Mouse (Mus musculus) adrenal gland, postnatal 14 days (tissue): ENCODE measurements at regions not wholly inside any gene's neighbourhood (a gene's known extent, or its start where the extent isn't known, plus 50 kb on each side); places are given as distances from the start of the nearest gene placed in this dataset.

Experiments used
- DNase-seq: peaks from one replicate; pipeline ENCODE4 v3.0.0; 2021; ENCODE audit warnings: mixed read lengths

DNA sequence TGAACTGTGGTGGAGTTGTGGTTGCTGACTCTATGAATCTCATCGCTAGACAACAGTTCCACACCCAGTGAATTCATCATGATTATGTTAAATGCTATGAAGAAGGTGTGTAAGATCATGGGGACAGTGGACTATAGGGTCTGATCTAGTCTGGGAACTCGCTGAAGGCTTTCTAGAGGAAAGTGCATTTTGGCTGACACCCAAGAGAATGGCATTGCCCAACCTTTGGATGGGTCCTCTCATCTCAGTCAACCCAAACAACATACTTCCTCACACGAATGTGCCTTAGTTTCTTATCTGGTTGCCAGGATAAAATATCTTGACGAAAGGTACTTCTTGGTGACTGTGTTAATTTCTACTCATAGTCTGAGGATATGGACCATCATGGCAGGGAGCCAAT is 112.9 kb upstream of the Ado start:
- no peak for DNase-seq

DNA sequence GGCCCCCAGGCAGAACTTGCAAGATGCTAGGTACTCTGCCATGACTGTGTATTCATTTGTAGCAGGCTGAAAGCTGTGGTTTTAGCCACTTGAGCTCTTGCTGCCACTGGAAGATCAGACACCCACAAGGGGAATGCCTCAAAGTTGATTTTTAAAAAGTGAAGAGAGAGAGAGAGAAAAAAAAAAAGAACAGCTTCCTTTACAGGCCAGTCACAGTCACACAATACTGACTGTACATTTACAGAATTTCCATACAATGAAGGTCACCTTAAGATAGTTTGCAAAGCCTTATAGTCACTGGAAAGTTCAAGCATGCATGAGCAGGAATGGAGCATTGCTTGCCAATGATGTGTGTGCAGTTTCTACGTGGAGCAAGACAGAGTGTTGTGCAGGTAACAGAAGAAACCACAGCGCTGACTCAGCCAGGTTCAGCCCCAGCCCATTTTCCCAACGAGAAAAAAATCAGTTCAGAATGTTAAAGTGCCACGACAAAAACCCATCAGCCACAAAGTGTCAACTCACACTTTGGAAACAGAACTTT is 109.3 kb upstream of the Ado start:
- DNase-seq: no peak

DNA sequence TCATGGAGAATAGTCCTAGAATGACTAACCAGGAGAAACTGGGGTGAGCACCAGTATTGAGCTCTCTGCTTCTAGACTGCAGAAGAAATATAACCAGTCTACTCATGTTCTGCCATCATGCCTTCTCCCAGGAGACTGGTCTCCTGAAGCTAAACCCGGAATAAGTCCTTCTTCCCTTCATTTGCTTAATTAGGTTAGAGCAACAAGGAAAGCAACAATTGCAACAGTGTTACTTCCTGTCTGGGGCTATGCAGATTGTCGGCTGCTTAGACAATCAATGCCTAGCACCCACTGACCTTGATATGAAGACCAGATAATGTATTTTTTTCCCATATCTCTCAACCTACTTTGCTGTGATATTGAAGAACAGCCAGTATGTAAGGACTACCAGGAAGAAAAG is 108.5 kb upstream of the Ado start:
- DNase-seq: no peak

DNA sequence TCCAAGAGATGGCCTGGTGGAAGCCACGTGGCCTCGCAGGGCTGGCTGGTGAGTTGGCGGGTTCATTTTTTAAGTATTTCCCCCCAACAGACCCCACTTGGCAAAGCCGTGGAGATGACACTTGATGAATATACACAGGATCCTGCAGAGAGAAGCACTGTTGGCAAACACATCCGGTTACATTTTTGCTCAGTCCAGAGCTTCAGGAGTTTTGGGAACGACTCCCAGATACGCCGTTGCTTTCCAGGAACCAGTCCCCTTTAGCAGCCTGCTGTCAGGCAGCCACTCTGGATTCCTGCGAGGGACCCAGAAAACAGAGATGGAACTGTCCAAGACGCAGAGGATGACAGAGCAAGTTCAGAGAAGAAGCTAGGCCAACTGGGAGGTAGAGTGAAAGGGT is 105.8 kb upstream of the Ado start:
- DNase-seq: no peak

DNA sequence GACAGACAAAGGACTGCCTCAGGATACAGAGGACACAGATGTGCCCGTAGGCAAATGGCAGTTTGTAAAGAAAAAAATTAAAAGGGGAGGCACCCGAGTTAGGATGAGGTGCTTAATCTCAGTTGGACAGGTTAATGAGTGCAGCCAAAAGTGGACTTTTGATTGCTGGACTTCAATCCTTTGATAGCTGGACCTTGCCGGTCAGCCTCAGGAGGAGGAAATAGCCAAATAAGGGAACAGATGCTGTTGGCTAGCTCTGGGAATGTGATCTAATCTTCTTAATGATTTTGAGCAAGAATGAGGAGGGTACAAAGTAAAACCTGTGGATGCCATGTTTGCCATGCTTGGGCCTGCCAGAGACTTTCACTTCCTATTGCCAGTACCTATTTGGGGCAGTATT is 103.5 kb upstream of the Ado start:
- no peak for DNase-seq

DNA sequence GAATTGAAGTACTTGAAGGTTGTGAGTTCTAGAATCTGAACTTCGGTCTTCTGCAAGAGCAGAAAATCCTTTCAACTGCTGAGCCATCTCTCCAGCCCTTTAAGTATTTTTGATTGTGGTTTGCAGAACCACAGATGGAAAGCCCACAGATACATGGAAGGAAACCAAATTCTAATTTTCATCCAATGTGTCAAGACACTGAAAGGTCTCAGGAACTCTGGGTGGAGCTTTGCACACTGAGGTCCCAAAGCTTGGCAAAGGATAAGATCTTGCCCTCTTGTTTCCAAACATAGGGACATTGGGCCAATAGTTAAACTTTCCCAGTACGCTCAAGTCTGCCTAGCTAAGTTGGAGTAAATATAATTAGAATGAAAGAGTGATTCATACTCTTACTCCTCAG is 102.6 kb upstream of the Ado start:
- DNase-seq: no peak

DNA sequence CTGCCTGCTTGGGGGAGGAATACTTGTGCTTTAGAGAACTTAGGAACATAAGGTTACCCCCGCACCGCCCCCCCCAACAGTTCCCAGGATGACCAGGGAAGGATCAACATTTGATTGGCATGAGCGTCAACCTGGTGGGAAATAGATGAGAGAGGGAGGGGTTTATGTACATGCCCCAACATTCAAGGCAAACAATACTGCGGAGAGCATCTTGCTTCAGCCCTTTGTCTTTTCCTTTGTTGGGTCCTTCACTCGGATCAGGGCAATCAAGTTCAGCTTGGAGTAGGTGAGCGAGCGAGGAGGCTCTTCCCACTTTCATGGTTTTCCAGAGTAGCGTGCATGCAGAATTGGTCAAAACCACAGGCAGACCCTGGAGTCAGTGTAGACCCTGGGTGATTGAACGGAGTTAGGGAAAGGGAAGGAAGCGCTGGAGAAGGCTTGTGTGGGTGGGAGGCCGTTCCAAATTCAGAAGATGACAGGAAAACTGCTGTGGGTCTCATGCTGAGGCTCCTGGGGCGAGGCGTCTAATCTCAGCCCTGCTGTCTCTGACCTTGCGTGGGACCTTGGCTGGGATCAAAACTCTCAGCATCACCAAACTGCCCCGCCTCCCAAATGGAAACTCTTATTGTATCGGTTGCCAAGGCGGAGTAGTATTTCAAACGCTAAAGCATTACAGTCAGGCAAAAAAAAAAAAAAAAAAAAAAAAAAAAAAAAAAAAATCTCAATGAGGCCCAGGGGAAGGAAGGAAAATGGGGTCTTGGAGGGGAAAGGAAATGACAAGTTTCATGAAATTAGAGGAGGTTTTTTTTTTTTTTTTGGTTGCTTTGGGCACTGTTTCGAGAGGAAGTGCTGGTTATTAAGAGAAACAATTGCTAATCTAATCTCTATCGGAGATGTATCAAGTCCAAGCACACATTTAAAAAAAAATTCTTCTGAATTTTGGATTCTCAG is 99.3 kb upstream of the Ado start:
- peak; percentile 71 for DNase-seq

DNA sequence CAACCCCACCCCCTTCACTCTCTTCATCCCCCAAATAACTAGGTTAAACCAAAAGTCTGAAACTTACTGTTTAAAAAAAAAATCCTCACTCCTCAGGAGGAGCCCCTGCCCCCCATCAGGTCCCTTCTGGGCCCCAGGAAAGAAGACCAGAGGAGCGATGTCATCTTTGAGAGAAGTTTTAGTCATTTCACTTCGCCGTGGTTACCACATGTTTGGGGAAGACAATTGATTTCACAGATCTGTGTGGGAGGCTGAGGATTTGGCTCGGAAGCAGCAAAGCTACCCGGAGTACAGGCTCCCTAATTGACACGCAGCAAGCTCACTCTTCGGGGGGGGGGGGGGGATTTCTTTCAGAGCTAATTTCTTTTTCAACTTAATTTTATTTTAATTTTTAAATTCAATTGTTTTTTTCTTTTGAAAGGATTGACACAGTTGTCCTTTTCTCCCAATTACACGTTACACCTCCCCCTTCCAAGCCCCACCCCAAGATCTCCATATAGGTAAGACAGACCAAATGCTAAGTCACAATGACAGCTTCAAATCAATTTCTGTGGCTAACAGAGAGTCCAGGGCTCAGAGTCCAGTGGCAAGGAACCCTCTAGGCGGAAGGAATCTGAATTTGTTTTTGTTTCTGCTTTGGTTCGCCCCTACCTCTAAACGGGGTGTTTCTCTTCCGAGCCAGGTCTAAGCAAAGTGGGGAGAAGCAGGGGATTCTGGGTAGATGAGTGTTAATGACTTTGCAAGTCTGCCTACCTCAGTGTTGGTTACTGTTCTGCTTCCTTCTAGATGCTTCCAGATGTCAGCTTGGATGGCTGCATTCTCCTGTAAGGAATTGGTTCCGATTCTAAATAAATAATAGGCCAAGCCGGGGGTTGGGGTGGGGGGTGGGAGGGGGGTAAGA is 98.2 kb upstream of the Ado start:
- no peak for DNase-seq

DNA sequence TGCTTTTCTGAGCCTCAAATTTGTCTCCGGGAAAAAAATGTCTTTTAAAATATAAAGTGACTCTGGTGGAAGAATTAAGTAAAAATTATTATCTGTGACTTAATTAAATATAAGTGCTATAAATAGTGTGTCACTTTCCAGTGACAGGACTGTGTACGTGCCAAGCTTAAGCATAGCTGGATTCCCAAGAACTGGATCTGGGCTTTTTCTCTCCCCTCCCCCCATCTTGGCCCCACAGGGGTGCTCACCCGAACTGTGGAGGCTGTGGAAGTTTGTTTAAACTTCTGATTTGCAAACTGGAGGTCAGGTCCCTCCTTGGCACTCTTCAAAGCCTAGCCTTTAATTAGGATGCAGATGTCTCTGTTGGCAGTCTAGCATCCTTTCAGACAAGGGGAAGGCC is 97.1 kb upstream of the Ado start:
- no peak for DNase-seq

DNA sequence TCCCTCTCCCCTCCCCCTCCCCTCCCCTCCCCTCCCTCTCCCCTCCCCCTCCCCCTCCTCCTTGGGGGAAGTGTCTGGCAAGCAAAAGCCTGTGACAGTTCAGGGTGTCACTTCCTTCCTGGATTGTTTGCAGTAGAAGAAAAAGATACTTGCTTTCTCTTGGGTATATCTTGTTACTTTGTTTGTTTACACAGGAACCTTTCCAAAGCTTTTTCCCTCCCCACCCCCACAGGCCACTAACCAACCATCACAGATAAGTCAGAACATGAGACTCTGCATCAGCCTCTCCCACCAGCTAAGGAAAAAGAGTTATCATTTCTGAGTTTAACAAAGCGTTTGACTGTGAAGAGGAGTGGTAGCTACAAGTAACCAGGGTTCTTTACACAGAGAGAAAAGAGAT is 95.5 kb upstream of the Ado start:
- peak; percentile 25 for DNase-seq

DNA sequence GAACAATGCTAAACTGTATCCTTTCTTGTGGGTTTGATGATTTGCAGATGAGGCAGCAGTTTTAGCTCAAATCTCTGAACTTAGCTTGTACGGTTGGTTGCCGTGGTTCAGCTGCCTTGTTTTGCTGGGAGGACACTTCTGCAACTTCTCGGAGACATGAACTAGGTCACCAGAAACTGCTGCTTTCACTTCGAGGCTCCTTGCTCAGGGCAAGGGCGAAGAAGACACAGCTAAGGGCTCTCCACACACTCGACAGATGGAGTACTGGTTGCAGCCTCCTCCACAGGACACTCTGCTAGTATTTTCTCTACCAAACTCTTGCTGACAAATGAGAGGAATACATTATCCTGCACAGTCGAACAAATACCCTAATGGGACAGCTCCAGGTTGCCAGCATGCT is 94.9 kb upstream of the Ado start:
- DNase-seq: no peak

DNA sequence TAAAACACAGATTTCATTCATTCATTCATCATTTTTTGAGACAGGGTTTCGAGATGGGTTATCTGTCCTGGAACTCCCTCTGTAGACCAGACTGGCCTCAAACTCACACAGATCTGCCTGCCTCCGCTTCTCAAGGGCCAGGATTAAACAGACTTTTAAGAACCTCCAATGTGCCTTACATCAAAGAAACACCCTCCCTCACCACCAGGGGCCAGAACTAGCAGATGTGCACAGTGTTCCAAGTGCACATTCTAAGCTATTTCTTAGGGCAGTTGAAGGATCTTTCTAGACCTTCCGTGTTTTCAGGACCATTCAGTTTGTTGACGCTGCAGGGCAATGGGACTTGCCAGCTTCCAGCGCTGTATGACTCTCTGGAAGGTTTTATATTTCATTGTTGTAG is 88.6 kb upstream of the Ado start:
- no peak for DNase-seq

DNA sequence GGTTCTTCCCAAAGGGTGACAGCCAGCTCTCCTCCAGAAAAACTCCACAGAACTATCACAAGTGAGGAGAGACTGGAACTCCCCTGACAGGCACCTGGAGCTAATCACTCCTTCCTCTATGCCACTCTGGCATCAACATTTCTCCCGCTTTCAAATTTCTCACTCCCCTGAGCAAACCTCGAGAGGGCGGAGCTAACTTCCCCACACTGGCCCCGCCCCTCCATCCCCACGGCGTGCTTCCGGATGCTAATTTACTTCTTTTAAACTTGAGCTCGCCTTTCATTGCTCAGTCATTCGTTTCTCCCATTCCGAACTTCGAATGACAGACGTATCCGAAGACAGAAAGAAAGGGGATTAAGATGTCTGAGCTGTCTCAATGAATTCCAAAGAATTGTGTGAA is 87.8 kb upstream of the Ado start:
- peak; percentile 35 for DNase-seq

DNA sequence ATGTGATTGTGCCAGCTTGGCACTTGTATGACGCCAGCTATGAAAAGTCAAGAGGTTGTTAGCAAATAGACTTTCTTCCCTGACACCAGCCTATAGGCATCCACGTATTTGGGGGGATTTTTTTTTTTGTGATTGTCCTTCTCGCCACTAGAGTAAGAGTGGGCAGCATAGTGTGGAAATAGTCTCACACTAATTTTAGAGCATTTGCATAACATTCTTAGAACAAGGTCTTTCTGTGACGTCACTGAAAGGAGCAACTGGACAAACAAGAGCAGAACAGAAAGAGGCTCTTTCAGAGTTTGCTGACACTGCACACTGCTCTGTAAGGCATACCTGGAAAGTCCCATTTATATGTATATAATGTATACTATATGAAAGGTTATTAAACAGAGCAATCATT is 86.0 kb upstream of the Ado start:
- DNase-seq: no peak

DNA sequence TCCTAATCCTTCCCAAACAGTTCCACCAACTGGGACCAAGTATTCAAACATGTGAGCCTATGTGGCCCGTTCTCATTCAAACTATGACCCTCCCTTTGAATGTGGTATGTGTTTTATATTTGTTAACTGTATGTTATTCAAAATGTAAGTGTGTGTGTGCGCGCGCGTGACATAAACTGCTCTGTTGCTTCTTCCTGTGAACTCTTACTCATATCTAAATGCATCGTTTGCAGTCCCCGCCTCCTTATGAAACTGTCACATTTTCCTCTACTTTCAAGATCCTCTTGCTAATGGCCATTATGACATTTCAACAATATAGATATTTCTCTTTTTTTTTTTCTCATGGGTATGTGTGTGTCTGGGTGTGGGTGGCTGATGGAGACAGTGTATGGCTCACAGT is 84.3 kb upstream of the Ado start:
- no peak for DNase-seq

DNA sequence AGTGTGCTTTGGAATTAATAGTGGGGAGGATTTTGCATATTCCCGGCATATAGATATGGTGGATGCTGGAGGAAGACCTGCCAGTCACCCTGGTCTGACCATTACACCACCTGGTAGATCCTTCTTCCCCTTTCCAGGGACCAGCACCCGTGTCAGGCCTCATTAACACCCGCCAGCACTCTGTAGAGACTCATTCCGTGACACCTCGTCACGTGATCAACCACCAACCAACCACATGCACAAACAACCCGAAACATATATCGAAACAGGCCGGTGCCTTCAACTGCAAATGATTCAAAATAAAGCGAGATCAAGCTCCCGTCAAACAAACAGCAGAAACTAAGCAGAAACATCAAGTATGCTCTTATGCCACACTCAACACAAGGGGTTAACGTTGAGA is 74.6 kb upstream of the Ado start:
- DNase-seq: no peak

DNA sequence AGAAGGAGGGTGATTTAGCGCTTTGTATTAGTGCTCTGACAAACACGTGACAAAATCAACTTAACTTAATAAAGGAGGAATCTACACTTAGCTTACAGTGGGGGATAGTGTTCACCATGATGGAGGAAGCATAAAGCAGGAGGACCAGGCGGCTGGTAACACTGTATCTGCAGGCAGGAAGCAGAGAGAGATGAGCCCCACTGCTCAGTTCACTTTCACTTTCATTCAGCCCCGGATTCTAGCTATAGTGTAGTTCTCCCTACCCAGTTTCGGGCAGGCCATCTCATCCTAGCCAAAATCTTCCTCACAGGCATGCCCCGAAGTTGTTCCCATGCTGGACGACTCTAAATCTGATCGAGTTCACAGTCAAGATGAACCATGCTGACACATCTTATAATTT is 71.3 kb upstream of the Ado start:
- no peak for DNase-seq

DNA sequence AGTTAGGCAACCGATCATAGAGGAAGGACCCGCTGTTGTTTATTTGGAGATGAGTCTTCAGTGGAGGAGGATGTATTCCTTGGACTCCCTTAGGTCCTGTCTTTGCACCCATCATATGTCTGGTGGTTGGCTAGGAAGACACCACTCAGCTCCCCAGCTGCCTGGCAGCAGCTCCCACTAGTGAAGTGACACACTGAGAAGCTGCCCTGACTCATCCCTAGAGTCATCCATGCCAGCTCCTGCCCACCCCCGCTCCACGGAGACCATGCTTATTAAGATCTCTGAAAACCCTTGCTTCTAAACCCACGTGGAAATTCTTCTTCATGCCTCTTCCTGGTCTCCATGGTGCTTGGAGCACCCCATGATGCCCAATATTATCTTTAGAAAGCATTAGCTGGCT is 69.4 kb upstream of the Ado start:
- no peak for DNase-seq

DNA sequence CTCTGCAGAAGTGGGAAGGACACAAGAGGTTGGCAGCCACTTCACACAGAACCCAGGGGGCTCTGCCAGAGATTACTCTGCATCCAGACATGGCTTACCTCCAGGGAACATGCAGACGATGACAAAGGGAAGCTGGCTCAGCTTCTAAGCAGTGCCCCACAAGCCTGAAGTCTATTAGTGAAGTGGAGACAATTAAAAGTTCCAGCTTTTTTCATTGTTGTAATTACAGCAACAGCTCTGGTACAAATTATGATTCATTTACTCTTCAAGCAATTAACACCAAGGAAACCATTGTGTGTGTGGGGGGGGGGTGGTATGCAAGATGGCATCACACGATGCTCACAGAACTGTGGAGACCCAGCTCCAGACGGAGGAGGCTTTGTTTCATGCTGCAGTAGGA is 66.3 kb upstream of the Ado start:
- no peak for DNase-seq

DNA sequence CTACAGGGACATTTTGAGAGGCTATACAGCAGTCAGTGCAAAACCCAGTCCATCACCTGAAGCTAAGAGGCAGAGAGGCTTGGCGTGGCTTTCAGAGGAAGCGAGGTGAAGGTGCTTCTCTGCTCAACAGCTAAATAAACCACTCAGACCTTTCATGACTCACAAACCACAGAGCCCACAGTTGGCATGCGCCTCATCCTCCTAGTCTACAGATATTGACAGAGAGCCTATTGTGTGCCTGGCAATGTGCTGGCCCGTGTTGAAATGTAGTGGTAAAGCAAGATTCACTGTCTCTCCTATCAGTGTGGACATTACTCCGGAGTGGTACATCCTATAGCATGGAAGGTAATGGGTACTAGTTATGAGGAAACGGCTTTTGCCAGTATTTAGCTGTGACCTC is 61.9 kb upstream of the Ado start:
- no peak for DNase-seq

DNA sequence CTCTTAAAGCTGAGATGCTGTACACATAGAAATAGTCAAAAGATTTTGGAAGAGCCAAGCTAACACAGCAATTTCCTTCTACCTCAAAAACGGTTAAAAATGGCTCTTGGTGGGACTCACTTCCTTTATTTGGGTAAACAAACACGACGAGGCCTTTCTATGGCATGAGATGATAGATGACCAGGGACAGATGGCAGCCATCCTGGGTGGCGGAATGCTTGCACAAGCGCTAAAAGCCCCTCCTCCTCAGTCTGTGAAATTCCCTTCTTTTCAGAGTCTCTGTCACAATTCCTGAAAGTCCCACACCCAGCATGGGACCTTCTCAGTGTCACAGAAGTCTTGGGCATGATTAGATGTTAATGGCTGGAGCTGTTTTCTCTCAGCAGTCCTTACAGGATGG is 59.3 kb upstream of the Ado start:
- DNase-seq: no peak

DNA sequence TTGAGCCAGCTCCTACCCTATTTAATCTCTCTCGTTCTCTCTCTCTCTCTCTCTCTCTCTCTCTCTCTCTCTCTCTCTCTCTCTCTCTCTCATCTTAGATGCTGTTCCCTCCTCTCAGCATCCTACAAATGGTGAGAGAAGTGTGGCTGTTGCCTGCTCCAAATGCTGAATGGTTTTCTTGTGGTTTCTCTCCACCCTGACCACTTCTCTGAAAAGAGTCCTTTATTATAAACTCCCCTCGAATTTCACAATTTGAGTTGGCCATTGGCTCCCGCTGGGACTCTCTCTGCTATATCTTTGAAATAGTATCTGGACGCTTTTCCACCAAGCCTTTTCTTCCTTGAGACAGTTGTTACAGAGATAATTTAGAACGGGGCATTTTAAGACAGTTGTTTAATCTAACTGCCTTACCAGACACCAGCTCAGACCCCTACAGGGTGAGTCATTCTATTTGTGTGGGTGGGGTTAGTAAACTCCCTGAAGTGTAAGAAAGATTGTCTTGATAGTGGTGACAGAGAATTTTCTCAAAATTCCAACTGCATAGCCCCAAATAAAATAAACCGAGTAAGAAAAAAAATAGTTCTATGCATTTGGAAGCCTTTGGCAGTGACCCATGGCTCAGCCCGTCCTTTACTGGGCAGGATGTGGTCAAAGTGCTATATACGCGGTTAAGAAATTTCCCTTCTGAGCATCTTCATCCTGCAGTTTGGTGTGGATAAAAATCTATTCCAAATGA is 58.7 kb upstream of the Ado start:
- no peak for DNase-seq

DNA sequence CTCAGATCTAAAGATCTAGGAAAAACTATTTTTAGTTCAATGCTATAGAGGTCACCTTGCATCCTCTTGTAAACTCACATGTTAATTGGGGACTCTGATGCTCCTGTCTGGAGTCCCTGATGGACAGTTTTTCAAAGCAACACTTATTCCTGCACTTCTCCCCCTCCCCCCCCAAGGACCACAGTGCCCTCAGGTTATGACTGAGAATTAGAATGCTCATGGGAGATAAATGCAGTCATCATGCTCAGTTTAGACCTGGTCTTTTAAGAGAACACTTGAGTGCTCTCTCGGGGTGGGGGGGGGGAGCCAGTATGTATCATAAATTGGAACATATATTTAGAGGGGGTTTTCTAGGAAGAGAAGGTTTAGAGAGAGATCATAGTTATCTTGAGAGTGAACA is 58.0 kb upstream of the Ado start:
- no peak for DNase-seq
